Mouse (Mus musculus): ENCODE measurements around the gene Prtg.

DNA sequence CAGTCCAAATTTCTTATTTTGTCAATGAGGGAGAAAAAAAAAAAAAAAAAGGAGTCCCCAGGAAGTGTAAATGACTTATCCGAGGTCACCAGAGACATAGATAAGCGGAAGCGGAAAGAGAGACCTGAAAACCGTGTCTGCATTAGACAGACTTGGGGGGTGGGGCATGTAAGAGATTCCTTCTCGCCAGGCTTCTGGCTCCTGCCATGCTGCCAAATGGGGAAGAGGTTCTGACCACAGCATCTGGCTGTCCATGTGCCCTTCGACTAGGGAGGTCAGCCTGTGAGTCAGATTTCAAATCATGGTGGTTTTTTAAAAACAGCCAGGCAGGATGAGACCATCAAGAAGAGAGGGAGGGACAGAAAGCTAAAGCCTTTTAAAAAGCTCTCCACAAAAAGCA, 15.0 kb upstream of the Prtg start:
- TF ChIP-seq CTCF (IDR thresholded peaks at IDR 0.05; ENCODE audit: low read depth) (no peak), EP300 (IDR thresholded peaks at IDR 0.05; ENCODE audit: low read depth) (no peak)
